Mouse (Mus musculus): ENCODE results near the gene 1700042G07Rik. TPM values are rescaled to one million over a fixed set of nuclear protein-coding genes. Genes with fewer than 3 reads are reported as not detected.

1700042G07Rik gene
- total RNA-seq (2022) = not detected

GRCm38 (mm10) chr4:116173072-116173471, at the start of gene 1700042G07Rik, which contains the start of gene Gm49337:
1700042G07Rik (plus strand) TSS chr4:116173372.
Gm49337 (plus strand) TSS chr4:116173384.
- DNase-seq = no peak

GRCm38 (mm10) chr4:116123602-116124519, 49.3 kb upstream of the 1700042G07Rik start, which contains the start of the genes Rad54l and Pomgnt1:
Rad54l (minus strand) TSS chr4:116123690.
Pomgnt1 (plus strand) TSS chr4:116123840.
- DNase-seq = peak; percentile 75

DNA sequence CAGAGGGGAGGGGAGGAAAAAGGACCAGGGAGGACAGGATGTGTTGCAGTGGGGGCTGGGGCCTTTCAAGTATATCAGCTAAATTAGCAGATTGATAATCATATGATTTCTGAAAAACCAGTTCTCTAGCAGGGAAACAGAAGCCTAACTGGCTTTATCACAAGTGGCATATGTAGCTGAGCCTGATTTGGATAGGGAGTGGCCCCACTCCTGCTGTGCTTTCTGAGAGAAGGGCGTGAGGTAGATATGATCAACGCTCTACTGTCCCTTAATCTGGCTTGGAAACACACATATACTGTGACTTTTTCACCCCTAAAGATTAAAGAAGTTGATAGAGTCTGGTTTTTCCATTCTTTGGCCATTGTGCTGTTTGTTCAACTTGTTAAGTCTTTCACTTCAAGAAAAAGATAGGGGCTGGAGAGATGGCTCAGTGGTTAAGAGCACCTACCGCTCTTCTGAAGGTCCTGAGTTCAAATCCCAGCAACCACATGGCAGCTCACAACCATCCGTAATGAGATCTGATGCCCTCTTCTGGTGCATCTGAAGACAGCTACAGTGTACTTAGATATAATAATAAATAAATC, 47.3 kb upstream of the 1700042G07Rik start:
- no peak for DNase-seq

DNA sequence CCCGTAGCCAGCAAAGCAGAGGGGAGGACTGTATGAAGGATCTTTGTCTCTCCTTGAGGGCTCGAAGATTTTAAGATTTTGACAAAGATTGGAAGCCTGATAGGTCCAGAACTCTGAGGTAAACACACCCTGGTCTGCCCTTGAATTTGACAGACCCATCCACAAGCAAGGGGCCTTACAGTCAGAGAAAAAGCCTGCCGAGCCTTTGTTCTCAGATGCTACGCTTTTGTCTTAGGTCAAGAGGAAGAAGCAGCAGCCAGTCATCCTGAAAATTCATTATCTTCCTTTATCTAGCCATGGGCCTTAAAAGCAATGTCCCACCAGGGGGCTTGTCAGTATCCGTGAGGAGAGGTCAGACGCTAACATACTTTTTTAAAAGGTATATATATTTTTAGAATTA, 45.2 kb upstream of the 1700042G07Rik start:
- no peak for DNase-seq

DNA sequence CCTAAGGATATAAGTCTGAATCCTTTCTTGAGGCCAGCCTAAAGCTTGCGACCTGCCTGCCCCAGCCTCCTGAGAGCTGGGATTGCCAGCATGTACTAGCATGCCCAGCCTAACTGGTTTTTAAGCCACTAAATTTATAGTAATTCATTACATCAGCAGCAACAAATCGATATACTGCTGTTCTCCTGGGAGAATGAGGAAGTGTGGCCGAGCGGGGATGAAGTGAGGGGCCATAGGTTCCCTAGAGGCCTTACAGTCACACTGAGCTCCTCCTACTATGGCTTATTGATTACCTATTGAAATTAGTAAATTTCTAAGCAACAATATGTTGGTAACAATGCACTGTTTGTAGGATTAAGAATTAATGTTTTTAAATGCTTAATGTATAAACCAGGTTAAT, 40.0 kb upstream of the 1700042G07Rik start:
- DNase-seq = no peak

- DNase-seq = no peak
These were observed 38.2 kb upstream of the 1700042G07Rik start for GRCm38 (mm10) chr4:116134990-116135389.

GRCm38 (mm10) chr4:116137421-116137996, 35.7 kb upstream of the 1700042G07Rik start:
- no peak for DNase-seq

- no peak for DNase-seq
These were observed 32.2 kb upstream of the 1700042G07Rik start for GRCm38 (mm10) chr4:116140801-116141574.

DNA sequence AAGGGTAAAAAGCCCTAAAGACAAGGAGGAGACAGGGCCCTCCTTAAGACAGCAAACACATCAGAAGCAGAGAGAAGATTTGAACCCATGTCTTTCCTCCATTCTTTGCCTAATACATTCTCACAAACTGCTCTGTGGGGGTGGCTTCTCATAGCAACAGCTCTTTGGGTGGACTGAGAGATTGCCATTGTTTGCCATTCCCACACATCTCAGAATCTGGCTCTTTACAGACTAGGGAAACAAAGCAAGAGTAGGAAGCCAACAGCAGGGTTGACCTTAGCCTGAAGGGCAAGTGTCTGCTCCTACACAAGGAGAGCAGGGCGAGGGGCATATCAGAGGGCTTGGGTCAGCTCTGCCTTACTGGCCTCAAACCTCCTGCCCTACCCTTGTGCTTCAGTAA, 31.4 kb upstream of the 1700042G07Rik start:
- DNase-seq = no peak

- DNase-seq = no peak
These were observed 30.9 kb upstream of the 1700042G07Rik start for GRCm38 (mm10) chr4:116142269-116142668.

- DNase-seq = no peak
These were observed 29.8 kb upstream of the 1700042G07Rik start for GRCm38 (mm10) chr4:116143317-116143811.

- DNase-seq = peak; percentile 49
These were observed 29.1 kb upstream of the 1700042G07Rik start for GRCm38 (mm10) chr4:116143891-116144717.

DNA sequence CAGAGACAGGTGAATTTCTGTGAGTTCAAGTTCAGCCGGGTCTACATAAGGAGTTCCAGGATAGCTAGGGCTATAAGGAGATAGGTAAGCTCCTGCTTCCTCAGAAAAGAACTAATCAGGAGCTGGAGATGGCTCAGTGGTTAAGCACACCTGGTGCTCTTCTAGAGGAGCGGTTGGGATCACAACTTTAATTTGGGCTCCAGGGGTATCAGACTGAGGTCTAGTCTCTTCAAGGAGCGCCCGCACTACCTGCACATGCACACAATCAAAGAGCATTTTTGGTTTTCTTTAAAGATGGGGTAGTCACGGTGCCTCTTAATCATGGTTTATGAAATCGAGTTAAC, 23.4 kb upstream of the 1700042G07Rik start:
- no peak for DNase-seq

DNA sequence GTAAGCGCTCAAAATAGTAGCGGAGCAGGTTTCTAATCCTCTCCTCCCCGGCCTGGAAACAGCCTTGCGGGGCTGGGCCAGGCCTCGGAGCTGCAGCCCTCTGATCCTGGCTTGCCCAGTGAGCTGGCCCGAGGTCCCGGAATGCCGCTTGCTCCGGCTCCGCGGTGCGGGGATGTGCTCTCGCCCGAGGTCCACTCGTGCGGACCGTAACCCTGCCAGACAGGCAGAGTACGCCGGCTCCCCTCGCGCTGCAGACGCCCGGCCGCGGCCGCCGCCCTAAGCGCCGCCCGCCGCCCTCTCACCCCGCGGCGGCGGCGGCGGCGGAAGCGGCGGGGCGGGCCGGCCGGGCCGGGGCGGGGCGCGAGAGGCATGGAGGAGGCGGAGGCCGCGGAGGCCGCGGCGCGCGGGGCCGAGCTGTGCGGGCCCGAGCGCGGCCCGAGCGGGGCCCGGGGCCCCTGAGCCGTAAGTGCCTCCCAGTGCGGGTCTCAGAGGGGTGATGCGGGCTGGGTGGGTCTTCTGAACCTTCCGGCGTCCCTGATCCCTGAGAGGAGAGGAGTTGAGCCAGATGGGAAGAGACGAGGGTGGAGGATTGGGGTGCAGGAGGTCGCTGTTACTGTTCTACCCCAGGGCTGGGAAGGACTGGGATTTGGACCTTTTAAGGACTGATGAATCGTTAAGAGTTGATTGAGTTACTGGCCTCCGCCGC, 22.9 kb upstream of the 1700042G07Rik start:
- peak; percentile 36 for DNase-seq

- no peak for DNase-seq
These were observed 22.3 kb upstream of the 1700042G07Rik start for GRCm38 (mm10) chr4:116150862-116151221.

- no peak for DNase-seq
These were observed 21.9 kb upstream of the 1700042G07Rik start, which contains the start of gene Lurap1 for GRCm38 (mm10) chr4:116151238-116151637. Lurap1 (minus strand) TSS chr4:116151338.

DNA sequence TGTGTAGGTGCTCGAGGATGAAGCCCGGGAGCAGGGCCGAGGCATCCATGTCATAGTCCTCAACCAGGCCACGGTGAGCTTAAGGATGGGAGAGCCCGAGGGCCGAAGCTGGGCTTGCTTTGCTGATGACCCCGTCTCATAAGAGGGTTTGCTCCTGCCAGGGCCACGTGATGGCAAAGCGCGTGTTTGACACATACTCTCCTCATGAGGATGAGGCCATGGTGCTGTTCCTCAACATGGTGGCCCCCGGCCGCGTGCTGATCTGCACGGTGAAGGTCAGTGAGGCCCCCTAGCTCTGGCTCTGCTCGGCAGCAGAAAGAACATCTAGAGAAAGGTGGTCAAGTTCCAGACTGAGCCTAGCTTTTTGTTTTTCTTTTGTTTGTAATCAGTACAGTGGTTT, 20.5 kb upstream of the 1700042G07Rik start:
- DNase-seq = no peak

- DNase-seq = no peak
These were observed 15.3 kb upstream of the 1700042G07Rik start for GRCm38 (mm10) chr4:116157882-116158281.

DNA sequence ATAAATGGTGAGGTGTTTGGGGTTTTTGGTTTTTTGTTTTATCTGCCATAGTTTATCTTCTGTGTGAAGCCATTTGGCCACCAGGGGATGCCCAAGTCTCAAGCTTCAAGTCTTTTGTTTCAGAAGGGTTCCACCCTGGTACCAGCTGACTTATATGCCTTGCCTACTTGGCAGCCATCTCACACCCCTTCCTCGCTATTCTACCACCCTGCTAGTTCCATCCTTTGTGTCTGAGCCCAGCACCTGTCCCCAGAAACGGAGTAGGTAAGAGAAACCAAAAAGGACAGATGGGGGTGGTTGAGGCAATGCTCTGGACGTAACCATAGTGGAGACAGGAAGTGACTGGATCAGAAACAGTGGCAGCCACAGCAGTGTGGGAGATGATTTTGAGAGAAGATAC, 13.3 kb upstream of the 1700042G07Rik start:
- no peak for DNase-seq

DNA sequence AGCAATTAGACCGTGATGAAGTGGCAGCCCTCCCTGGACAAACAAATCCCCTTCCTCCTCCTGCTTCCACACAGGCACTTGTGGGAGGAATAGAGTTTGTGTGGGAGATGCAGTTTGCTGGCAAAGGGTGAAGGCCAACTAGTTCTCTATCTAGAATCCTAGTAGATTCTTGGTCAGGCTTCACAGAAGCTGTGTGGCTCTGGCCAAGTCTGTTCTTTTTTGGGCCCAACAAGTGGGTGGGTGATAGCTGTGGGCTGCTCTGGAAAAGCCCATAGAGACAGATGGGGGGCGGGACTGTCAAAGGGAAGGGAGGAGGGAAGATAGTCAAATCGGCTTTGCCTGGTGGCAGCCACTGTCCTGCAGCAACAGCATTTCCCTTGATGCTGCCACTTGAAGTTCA, 12.4 kb upstream of the 1700042G07Rik start:
- DNase-seq = no peak

GRCm38 (mm10) chr4:116162142-116162541, 11.0 kb upstream of the 1700042G07Rik start:
- DNase-seq = no peak

Measured in adrenal gland, adult 8-10 months (tissue).